Mouse (Mus musculus): ENCODE data around the gene Cdc42ep5.

GRCm38 (mm10) chr7:4122783-4123182 lies 41.9 kb downstream of the Cdc42ep5 start:
- no peak for TF ChIP-seq POLR2A (IDR thresholded peaks at IDR 0.05; ENCODE audit: insufficient read depth, low read depth, low read length)
- TF ChIP-seq CTCF (IDR thresholded peaks at IDR 0.05; ENCODE audit: insufficient read depth, low read depth, low read length), result no peak
